Mouse (Mus musculus) thymus, adult 2 months (tissue): ENCODE results near the gene 1810062G17Rik.

ENCODE experiments used
- CTCF ChIP-seq: fragments of 200-500 bp; IDR thresholded peaks from 2 replicates; pipeline ENCODE4 v1.5.1; 2012; ENCODE audit warnings: mild to moderate bottlenecking, control low read depth, low read length, moderate library complexity, borderline replicate concordance; ENCODE audit not compliant: control insufficient read depth, poor library complexity, insufficient read depth; ENCODE audit errors: extremely low read depth
- POLR2A ChIP-seq: fragments of 200-500 bp; IDR thresholded peaks from 2 replicates; pipeline ENCODE4 v1.6.1; 2012; ENCODE audit warnings: mild to moderate bottlenecking, low read length, control low read depth, moderate library complexity; ENCODE audit not compliant: control insufficient read depth, poor library complexity, insufficient read depth; ENCODE audit errors: extremely low read depth

DNA sequence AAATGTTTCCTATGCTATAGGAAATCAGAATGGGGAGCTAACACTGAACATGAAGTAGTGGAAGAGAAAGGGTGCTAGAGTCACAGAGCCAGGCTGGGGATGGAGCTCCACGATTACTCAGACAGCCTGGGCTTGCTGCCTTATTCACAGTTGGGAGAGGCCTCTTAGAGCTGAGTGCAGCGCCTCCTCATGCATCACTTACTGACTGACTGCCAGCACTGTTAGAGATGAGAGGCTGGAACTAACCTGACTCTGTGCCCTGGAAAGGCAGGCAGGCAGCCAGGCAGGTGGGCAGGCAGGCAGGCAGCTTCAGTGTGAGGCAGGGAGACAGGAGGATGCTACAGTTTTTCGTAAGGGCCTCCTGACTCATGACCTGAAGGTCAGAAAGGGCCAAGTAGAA lies 20.2 kb upstream of the 1810062G17Rik start:
- TF ChIP-seq POLR2A (no peak), CTCF (no peak)
